Mouse (Mus musculus) midbrain, embryonic 15.5 days (tissue): ENCODE data around the gene Gm10722. TPM values are rescaled to one million over a fixed set of nuclear protein-coding genes. Genes with fewer than 3 reads are reported as not detected.
"Not testable (repeated sequence)": the region's sequence is repeated elsewhere in the genome, so short reads cannot be mapped to it uniquely, and the experiment has no call there.

Source experiments
- ATAC-seq: fragments of 200-750 bp; cut with Nextera tagmentation; replicated peaks from 2 replicates; pipeline ENCODE4 v1.8.0; 2017; ENCODE audit warnings: moderate TSS enrichment
- H3K27ac ChIP-seq: fragments of 300-500 bp; sonication (generic); 2 replicates; pipeline ENCODE4 v1.5.1; 2015; ENCODE audit warnings: mild to moderate bottlenecking, inconsistent platforms
- H3K27me3 ChIP-seq: fragments of 300-500 bp; sonication (generic); replicated peaks from 2 replicates; pipeline ENCODE4 v1.6.1; 2015; ENCODE audit warnings: inconsistent platforms
- H3K36me3 ChIP-seq: fragments of 300-500 bp; sonication (generic); replicated peaks from 2 replicates; pipeline ENCODE4 v1.6.1; 2015; ENCODE audit warnings: inconsistent platforms
- H3K4me1 ChIP-seq: fragments of 300-500 bp; sonication (generic); 2 replicates; pipeline ENCODE4 v1.6.1; 2015; ENCODE audit warnings: inconsistent platforms
- H3K4me2 ChIP-seq: fragments of 300-500 bp; sonication (generic); 2 replicates; pipeline ENCODE4 v1.6.1; 2015; ENCODE audit warnings: inconsistent platforms, mild to moderate bottlenecking, moderate library complexity
- H3K4me3 ChIP-seq: fragments of 300-500 bp; sonication (generic); 2 replicates; pipeline ENCODE4 v1.5.1; 2015; ENCODE audit warnings: mild to moderate bottlenecking, inconsistent platforms
- H3K9ac ChIP-seq: fragments of 300-500 bp; sonication (generic); 2 replicates; pipeline ENCODE4 v1.6.1; 2015; ENCODE audit warnings: mild to moderate bottlenecking, inconsistent platforms
- H3K9me3 ChIP-seq: fragments of 300-500 bp; sonication (generic); 2 replicates; pipeline ENCODE4 v1.6.1; 2016; ENCODE audit warnings: inconsistent platforms
- WGBS: fragments of 180-500 bp; shearing (Covaris S2); methylation state at CpG from one replicate; pipeline ENCODE4 v1.1.7; 2015; ENCODE audit warnings: mixed read lengths; 5-methylcytosine and 5-hydroxymethylcytosine counted together
- microRNA-seq: library from miRNA; unstranded; fragments of <30 nt; microRNA quantifications from one replicate; pipeline ENCODE4, GENCODE M21; 2016
- polyA plus RNA-seq: library from polyadenylated mRNA; unstranded; fragments of >200 nt; fragmentation: Nextera tagmentation; extraction: Ambion mirVana; gene quantifications from 2 replicates; pipeline ENCODE4 v1.2.1, GENCODE M21; 2015

Gene Gm10722
- polyA plus RNA-seq, 1 experiment from 2014 or later: not detected

DNA sequence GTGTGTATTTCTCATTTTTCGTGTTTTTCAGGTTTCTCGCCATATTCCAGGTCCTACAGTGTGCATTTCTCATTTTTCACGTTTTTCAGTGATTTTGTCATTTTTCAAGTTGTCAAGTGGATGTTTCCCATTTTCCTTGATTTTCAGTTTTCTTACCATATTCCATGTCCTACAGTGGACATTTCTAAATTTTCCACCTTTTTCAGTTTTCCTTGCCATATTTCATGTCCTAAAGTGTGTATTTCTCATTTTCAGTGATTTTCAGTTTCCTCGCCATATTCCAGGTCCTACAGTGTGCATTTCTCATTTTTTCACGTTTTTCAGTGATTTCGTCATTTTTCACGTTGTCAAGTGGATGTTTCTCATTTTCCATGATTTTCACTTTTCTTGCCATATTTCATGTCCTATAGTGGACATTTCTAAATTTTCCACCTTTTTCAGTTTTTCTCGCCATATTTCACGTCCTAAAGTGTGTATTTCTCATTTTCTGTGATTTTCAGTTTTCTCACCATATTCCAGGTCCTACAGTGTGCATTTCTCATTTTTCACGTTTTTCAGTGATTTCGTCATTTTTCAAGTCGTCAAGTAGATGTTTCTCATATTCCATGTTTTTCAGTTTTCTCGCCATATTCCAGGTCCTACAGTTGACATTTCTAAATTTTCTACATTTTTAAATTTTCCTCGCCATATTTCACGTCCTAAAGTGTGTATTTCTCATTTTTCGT is 28.7 kb downstream of the Gm10722 start:
- H3K4me2 ChIP-seq, H3K36me3 ChIP-seq, H3K4me3 ChIP-seq, H3K9ac ChIP-seq, H3K27ac ChIP-seq, H3K27me3 ChIP-seq, ATAC-seq, H3K9me3 ChIP-seq, H3K4me1 ChIP-seq: not testable (repeated sequence)
- 69% methylated on average over 14 of the region's 16 CpGs for WGBS

DNA sequence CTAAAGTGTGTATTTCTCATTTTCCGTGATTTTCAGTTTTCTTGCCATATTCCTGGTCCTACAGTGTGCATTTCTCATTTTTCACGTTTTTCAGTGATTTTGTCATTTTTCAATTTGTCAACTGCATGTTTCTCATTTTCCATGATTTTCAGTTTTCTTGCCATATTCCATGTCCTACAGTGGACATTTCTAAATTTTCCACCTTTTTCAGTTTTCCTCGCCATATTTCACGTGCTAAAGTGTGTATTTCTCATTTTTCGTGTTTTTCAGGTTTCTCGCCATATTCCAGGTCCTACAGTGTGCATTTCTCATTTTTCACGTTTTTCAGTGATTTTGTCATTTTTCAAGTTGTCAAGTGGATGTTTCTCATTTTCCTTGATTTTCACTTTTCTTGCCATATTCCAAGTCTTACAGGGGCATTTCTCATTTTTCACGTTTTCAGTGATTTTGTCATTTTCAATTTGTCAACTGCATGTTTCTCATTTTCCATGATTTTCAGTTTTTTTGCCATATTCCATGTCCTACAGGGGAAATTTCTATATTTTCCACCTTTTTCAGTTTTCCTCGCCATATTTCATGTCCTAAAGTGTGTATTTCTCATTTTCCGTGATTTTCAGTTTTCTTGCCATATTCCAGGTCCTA is 30.1 kb downstream of the Gm10722 start:
- H3K9ac ChIP-seq, H3K27me3 ChIP-seq, H3K4me2 ChIP-seq, H3K9me3 ChIP-seq, H3K4me3 ChIP-seq, H3K27ac ChIP-seq, ATAC-seq, H3K4me1 ChIP-seq, H3K36me3 ChIP-seq: not testable (repeated sequence)
- WGBS: 64% methylated on average over 3 of the region's 10 CpGs

DNA sequence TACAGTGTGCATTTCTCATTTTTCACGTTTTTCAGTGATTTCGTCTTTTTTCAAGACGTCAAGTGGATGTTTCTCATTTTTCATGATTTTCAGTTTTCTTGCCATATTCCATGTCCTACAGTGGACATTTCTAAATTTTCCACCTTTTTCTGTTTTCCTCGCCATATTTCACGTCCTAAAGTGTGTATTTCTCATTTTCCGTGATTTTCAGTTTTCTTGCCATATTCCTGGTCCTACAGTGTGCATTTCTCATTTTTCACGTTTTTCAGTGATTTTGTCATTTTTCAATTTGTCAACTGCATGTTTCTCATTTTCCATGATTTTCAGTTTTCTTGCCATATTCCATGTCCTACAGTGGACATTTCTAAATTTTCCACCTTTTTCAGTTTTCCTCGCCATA is 33.6 kb downstream of the Gm10722 start, which contains the start of gene Gm17535:
TSS of gene Gm17535 (plus strand) at position 301 of the 400 bp plus-strand sequence.
- not testable (repeated sequence) for H3K27me3 ChIP-seq, H3K4me3 ChIP-seq, ATAC-seq, H3K27ac ChIP-seq, H3K9me3 ChIP-seq, H3K36me3 ChIP-seq, H3K4me1 ChIP-seq, H3K4me2 ChIP-seq, H3K9ac ChIP-seq
- 78% methylated on average over 2 of the region's 8 CpGs for WGBS

DNA sequence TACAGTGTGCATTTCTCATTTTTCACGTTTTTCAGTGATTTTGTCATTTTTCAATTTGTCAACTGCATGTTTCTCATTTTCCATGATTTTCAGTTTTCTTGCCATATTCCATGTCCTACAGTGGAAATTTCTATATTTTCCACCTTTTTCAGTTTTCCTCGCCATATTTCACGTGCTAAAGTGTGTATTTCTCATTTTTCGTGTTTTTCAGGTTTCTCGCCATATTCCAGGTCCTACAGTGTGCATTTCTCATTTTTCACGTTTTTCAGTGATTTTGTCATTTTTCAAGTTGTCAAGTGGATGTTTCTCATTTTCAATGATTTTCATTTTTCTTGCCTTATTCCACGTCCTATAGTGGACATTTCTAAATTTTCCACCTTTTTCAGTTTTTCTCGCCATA is 35.9 kb downstream of the Gm10722 start, which contains the start of gene Gm10715:
TSS of gene Gm10715 (plus strand) at position 301 of the 400 bp plus-strand sequence.
- not testable (repeated sequence) for ATAC-seq, H3K9ac ChIP-seq, H3K9me3 ChIP-seq, H3K27ac ChIP-seq, H3K36me3 ChIP-seq, H3K27me3 ChIP-seq, H3K4me3 ChIP-seq, H3K4me2 ChIP-seq, H3K4me1 ChIP-seq
- 75% methylated on average over 8 of the region's 8 CpGs for WGBS

DNA sequence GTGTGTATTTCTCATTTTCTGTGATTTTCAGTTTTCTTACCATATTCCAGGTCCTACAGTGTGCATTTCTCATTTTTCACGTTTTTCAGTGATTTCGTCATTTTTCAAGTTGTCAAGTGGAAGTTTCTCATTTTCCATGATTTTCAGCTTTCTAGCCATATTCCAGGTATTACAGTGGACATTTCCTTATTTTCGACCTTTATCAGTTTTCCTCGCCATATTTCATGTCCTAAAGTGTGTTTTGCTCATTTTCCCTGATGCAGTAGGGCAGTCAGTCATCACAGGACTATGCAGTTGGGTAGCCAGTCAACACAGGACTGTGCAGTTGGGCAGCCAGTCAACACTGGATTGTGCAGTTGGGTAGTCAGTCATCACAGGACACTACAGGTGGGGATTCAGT is 37.4 kb downstream of the Gm10722 start:
- not testable (repeated sequence) for H3K4me1 ChIP-seq, H3K27ac ChIP-seq, H3K27me3 ChIP-seq, H3K4me3 ChIP-seq, H3K9ac ChIP-seq, H3K9me3 ChIP-seq, ATAC-seq, H3K4me2 ChIP-seq, H3K36me3 ChIP-seq
- WGBS: 64% methylated on average over 4 of the region's 4 CpGs

Small RNA genes lying within 50 kb of the gene (microRNA-seq; reads per million reads assigned to microRNA genes)
- gene Mir101c: not detected

Other genes with a start within 250 kb of the Gm10722 start
- not detected in 2 replicates for gene Gm11168, start 2.4 kb downstream of the Gm10722 start, polyA plus RNA-seq
- not detected in 2 replicates for gene Gm10721, start 12.2 kb downstream of the Gm10722 start, polyA plus RNA-seq
- gene Gm10720, start 14.7 kb downstream of the Gm10722 start, polyA plus RNA-seq: not detected in 2 replicates
- gene Gm10719, start 16.5 kb downstream of the Gm10722 start, polyA plus RNA-seq: 0.28 and 0.34 TPM in 2 replicates
- gene Gm10718, start 22.6 kb downstream of the Gm10722 start, polyA plus RNA-seq: 0.27 and 0.49 TPM in 2 replicates
- gene Gm10717, start 24.5 kb downstream of the Gm10722 start, polyA plus RNA-seq: 0.92 and 1.0 TPM in 2 replicates
- not detected in 2 replicates for gene Gm17535, start 33.7 kb downstream of the Gm10722 start, polyA plus RNA-seq
- not detected in 2 replicates for gene Gm10715, start 36.0 kb downstream of the Gm10722 start, polyA plus RNA-seq